Mouse (Mus musculus): ENCODE measurements around the gene Adh6a. TPM values are rescaled to one million over a fixed set of nuclear protein-coding genes. Genes with fewer than 3 reads are reported as not detected.

Adh6a gene
- total RNA-seq, 2 experiments from 2014 or later = not detected

DNA sequence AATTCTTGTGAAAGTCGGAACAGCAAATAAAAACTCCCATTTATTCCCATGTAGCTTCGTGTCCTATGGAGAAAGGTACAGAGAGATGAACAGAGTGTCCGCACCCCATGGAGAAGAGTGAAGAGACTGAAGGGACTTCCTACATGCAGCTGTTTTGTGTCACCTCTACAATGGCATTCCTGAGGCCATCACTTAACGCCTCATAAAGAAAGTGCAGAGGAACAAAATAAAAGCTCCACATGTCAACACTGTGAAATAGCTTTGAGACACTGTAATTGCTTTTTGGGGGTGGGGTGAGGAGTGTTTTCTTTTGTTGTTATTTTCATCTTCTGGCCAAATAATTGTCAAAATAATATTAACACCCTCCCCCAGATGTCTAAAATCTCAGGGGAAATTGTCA lies 10.4 kb upstream of the Adh6a start:
- H3K4me3 ChIP-seq = no peak overlapping the region
- no peak for DNase-seq (ENCODE audit: low spot score in 2 of 2)
- no peak for TF ChIP-seq CTCF (conservative IDR thresholded peaks at IDR 0.05)
- H3K27ac ChIP-seq = no peak overlapping the region

DNA sequence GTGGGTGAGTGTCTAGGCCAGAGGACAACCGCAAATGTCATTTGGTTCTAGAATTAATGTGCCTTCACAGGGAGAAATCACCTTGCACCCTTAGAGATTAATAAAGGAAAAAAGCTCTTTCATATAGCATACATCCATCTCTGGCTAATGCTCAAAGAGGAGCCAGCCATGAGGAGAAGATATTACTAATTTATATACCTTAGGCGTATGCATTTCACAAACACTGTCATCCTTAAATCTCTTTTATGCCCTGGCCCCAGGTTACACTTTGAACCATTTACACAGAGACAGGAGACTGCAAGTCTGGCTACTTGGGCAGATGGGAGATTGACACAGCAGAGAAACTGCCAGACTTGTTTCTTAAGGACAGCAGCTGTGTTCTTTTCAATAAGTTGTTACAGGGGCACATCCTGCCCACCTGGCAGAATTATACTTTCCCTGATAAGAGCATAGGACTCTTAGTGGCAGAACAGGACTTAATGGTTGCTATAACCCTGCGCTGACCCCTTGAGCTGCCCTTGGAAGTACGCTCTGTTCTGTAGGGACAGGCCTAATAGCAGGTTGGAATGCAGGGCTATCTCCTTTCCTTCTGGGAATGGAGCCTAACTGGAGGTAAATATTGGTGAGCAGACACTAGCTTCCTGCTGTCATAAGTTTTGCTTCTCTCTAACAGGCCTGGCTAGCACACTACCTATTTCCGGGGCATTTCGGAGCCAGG lies 9.2 kb upstream of the Adh6a start:
- no peak for DNase-seq (ENCODE audit: low spot score in 2 of 2)
- no peak for TF ChIP-seq CTCF (conservative IDR thresholded peaks at IDR 0.05)
- no peak overlapping the region for H3K27ac ChIP-seq
- no peak overlapping the region for H3K4me3 ChIP-seq

DNA sequence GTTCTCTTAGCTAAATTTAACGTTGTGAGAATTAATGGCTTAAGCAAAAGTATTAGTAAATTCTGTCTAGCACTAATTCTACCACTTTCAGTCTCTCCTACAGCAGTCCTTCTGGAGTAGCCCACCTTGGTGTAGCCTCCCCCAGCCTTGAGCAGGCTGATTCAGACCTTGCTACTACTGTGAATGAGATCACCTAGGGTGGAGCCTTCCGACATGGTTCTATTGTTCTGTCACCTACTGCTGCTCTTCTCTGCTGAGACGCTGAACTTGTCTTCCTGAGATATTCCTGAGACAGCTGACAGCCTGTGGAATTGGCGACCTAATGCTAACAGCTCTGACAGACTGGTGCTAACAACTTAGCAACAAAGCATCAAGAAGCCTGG lies 8.6 kb upstream of the Adh6a start:
- DNase-seq (ENCODE audit: low spot score in 2 of 2) = no peak
- H3K27ac ChIP-seq = no peak overlapping the region
- no peak overlapping the region for H3K4me3 ChIP-seq
- TF ChIP-seq CTCF (conservative IDR thresholded peaks at IDR 0.05) = no peak

DNA sequence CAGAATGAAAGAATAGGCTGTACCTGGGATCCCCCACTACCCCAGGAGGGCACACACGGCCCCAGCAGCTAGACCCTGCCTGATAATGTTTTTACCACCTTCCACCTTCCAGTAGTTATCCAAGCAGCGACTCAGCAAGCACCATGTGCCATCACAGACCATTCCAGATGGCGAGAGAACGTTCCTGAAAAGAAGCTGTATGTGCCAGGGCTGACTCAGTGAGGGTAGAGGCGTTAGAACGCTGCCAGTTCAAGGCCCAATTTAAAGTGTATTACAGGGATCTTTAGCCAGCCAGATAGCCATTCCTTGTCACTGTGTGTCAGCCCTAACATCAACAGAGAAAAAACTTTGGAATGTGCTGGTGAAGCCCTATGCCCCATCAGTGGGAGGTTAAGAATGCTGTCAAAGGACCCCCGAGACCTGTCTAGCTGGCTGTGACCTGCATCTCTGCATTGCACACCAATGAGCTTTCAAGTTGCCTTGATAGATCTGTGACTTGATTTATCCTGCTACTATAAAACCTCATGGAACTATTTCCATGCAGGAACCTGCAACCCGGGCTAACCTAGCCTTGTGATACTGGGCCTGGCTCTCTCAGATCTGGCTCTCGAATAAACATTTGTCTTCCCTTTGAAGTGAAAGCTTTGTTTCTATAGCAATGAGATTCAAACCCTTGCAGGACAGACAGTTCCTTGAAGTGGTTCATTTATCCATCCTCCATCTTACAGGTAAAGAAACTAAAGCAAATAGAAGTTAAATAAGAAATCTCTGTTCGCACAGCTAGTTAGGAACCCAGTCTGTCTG lies 7.4 kb upstream of the Adh6a start:
- H3K4me3 ChIP-seq = no peak overlapping the region
- no peak for TF ChIP-seq CTCF (conservative IDR thresholded peaks at IDR 0.05)
- no peak overlapping the region for H3K27ac ChIP-seq
- DNase-seq (ENCODE audit: low spot score in 2 of 2) = peak; percentile 21 to 39

DNA sequence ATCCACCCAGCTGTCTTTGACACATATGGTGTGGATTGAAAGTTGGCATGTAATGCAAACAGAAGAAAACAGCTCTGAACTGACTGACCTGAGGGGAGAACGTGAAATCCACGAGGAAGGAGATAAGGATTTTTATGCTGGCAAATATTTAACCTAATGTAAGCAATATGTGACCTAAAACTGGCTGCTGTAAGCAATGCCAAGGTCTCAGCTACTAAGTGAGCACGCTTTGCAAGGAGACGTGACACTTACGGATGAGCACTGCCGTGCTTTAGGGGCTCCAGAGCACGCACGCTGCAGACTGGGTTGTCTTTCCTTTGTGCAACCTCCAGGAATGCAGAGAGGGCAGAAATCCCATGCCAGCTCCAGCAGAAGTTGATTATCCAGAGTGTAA lies 6.8 kb upstream of the Adh6a start:
- DNase-seq (ENCODE audit: low spot score in 2 of 2) = no peak
- Histone ChIP-seq H3K27ac (no peak overlapping the region), H3K4me3 (no peak overlapping the region)
- no peak for TF ChIP-seq CTCF (conservative IDR thresholded peaks at IDR 0.05)

DNA sequence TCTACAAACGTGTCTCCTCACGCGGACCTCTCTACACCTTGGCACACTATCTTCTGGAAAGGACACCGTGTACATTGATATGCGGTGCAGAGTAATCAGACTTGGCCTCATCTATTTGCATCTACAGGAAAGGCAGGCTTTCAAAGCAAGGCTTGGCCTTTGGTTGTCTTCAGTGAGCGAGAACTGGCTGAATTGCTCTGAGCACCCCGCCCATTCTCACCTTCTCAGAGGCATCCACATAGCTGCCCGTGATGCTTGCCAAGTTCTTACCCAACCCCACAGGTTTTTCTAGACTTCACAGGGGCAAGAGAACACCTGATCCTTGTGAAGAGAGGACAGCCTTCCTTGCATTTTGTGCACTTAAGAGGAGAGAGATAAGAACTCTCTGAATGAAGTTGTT lies 3.2 kb upstream of the Adh6a start:
- Histone ChIP-seq H3K27ac (no peak overlapping the region), H3K4me3 (no peak overlapping the region)
- no peak for TF ChIP-seq CTCF (conservative IDR thresholded peaks at IDR 0.05)
- no peak for DNase-seq (ENCODE audit: low spot score in 2 of 2)

DNA sequence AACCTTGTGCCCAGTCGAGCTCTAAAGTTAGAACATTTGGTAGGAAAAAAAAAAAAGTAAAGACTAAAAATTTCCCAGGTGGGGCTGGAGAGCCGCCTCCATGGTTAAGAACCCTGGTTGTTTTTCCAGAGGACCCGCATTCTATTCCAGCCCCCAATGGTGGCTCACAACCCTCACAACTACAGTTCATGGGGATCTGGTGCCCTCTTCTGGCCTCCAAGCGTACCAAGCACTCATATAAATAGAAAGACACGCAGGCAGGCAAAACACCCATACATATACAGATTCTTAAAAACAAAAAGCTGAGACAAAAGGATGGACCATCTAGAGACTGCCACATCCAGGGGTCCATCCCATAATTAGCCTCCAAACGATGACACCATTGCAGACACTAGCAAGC lies 2.1 kb upstream of the Adh6a start:
- Histone ChIP-seq H3K27ac (no peak overlapping the region), H3K4me3 (no peak overlapping the region)
- DNase-seq (ENCODE audit: low spot score in 2 of 2) = no peak
- TF ChIP-seq CTCF (conservative IDR thresholded peaks at IDR 0.05) = peak; percentile 47

DNA sequence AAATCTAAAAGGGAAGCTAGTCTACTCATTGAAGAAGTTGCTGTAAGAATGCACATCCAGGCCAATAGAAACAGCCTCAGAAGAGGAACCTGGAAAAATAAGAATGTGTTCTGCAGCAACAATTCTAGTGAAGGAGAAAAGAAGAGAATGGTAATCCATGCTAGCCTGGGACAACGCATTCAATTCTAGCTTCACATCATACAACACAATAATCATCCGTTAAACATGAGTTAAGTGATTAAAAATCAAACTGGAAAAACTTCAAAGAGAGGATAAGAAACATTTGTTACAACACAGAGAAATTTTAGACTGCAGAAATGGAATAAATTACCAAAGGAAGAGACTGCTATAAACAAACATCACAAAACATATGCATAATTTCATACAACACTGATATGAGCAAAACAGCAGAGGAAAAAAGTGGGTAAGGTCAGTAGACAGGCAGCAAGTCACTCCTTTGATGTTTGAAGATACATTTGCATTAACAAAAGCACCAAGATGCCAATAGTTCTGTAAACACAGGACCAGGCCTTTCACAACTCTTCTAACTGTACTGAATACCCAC lies 3.9 kb downstream of the Adh6a start:
- TF ChIP-seq CTCF (conservative IDR thresholded peaks at IDR 0.05) = no peak
- Histone ChIP-seq H3K4me3 (no peak overlapping the region), H3K27ac (no peak overlapping the region)
- no peak for DNase-seq (ENCODE audit: low spot score in 2 of 2)

DNA sequence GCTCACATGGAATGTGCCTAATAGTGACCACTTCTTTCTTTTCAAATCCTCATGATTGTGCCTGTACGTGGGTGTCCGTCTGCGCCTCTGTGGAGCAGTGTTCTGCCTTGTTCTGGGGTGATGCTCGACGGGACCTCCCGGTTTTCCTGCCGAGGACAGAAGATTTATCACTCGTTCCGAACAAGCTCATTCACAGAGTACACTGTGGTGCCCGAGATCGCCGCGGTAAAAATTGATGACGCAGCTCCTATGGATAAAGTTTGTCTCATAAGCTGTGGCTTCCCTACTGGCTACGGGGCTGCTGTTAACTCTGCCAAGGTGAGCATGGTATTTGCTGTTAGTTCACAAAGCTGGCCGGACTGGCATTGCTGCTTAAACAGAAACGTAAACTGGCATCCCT lies 11.9 kb downstream of the Adh6a start:
- no peak for DNase-seq (ENCODE audit: low spot score in 2 of 2)
- Histone ChIP-seq H3K27ac (no peak overlapping the region), H3K4me3 (no peak overlapping the region)
- TF ChIP-seq CTCF (conservative IDR thresholded peaks at IDR 0.05) = no peak

DNA sequence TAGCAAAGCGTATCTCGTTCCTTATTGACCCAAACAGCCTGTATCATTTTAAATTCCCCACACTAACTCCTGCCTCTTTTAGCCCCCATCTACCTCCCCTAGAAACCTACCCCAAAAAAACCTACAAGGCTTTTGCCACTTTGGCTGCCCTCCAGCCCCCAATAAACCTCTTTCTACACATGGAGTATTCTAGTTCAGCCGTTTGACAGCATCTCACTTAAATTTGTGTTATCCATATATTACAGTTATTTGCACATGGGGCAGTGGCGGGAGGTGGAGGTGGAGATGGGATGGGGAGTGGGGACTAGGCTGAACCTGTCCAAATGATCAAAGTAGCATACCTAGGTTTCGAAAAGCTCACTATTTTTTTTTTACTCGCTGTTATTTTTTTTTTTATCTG lies 12.4 kb downstream of the Adh6a start:
- H3K27ac ChIP-seq = no peak overlapping the region
- TF ChIP-seq CTCF (conservative IDR thresholded peaks at IDR 0.05) = no peak
- H3K4me3 ChIP-seq = no peak overlapping the region
- no peak for DNase-seq (ENCODE audit: low spot score in 2 of 2)

DNA sequence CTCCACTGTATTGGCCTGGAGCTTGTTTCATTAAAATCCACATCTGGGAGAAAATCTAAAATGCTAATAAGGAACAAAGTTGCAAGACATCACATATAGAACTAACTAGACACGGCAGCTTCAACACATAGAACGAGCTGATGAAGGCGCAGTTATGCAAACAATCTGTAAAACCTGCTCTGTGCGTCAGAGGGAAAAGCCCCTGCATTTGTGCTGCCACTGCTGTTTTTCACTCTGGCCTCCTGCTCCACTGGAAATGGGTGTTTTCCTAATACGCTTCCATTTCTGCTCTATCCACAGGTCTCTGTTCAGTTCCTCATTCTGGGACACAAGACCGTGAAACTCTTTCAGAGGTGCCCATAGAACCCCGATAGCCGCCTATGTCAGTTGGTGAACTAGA lies 20.8 kb downstream of the Adh6a start:
- TF ChIP-seq CTCF (conservative IDR thresholded peaks at IDR 0.05) = no peak
- H3K27ac ChIP-seq = no peak overlapping the region
- no peak for DNase-seq (ENCODE audit: low spot score in 2 of 2)
- no peak overlapping the region for H3K4me3 ChIP-seq

DNA sequence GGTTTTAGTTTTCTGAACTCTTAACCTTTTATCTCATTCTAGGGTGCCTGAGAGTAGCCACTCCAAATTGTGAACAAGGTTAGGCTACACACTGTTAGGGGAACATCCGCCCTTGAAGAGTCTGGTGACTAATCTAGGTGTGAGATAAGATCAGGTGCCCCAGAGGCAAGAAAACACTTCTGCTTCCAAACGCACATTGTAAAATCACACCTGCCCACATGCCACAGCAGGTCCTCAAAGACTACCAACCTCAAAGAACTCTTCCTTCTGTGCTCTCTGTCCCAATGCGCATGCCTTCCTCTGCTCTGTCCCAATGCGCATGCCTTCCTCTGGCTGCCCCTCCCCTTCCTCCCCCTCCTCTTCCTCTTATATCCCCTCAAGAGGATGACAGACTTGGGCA lies 21.2 kb downstream of the Adh6a start:
- Histone ChIP-seq H3K27ac (no peak overlapping the region), H3K4me3 (no peak overlapping the region)
- DNase-seq (ENCODE audit: low spot score in 2 of 2) = no peak
- no peak for TF ChIP-seq CTCF (conservative IDR thresholded peaks at IDR 0.05)

DNA sequence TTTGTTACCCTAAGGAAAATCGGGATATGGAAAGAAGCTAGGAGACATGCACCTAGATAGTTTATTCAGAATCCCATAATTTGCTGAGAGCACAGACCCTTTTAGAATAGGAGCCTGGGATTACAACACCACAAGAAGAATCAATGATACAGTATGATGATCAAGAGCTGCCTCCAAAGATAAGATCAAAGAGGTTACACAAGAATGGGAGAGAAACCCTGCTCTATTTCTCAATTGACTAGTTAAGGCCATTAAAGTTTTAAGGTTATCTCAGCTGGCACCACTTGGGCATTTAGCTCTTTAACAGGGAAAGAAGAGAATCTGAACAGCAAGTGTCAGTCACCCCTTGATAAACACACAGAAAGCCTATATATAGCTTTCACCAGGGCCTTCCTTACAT lies 22.5 kb downstream of the Adh6a start:
- Histone ChIP-seq H3K4me3 (no peak overlapping the region), H3K27ac (no peak overlapping the region)
- no peak for TF ChIP-seq CTCF (conservative IDR thresholded peaks at IDR 0.05)
- no peak for DNase-seq (ENCODE audit: low spot score in 2 of 2)

Measured in layer of hippocampus, adult 2 months (tissue).